Mouse (Mus musculus) heart, embryonic 11.5 days (tissue): ENCODE data around the gene Ttc7b. TPM values are rescaled to one million over a fixed set of nuclear protein-coding genes. Genes with fewer than 3 reads are reported as not detected.

Experiments
- ATAC-seq: fragments of 200-750 bp; cut with Nextera tagmentation; replicated peaks from 2 replicates; pipeline ENCODE4 v1.8.0; 2017; ENCODE audit warnings: moderate library complexity; ENCODE audit not compliant: insufficient number of reproducible peaks, low FRiP score, low TSS enrichment
- H3K27ac ChIP-seq: fragments of 300-500 bp; sonication (generic); 2 replicates; pipeline ENCODE4 v1.5.1; 2014; ENCODE audit warnings: mild to moderate bottlenecking, low read depth, low read length
- H3K27me3 ChIP-seq: fragments of 300-500 bp; sonication (generic); 2 replicates; pipeline ENCODE4 v1.6.1; 2014; ENCODE audit warnings: mild to moderate bottlenecking, low read length, mixed read lengths; ENCODE audit not compliant: control insufficient read depth, insufficient read depth
- H3K36me3 ChIP-seq: fragments of 300-500 bp; sonication (generic); 2 replicates; pipeline ENCODE4 v1.6.1; 2014; ENCODE audit warnings: mild to moderate bottlenecking, low read length, moderate library complexity, mixed read lengths; ENCODE audit not compliant: control insufficient read depth, insufficient read depth
- H3K4me1 ChIP-seq: fragments of 300-500 bp; sonication (generic); 2 replicates; pipeline ENCODE4 v1.6.1; 2014; ENCODE audit warnings: low read length; ENCODE audit not compliant: control insufficient read depth, insufficient read depth
- H3K4me2 ChIP-seq: fragments of 300-500 bp; sonication (generic); 2 replicates; pipeline ENCODE4 v1.6.1; 2014; ENCODE audit warnings: mild to moderate bottlenecking, moderate library complexity
- H3K4me3 ChIP-seq: fragments of 300-500 bp; sonication (generic); 2 replicates; pipeline ENCODE4 v1.5.1; 2014; ENCODE audit warnings: low read depth, low read length
- H3K9ac ChIP-seq: fragments of 300-500 bp; sonication (generic); 2 replicates; pipeline ENCODE4 v1.6.1; 2014; ENCODE audit warnings: mild to moderate bottlenecking, low read depth, low read length, moderate library complexity
- H3K9me3 ChIP-seq: fragments of 300-500 bp; sonication (generic); replicated peaks from 2 replicates; pipeline ENCODE4 v1.6.1; 2016; ENCODE audit warnings: low read length; ENCODE audit not compliant: control insufficient read depth
- WGBS: fragments of 180-500 bp; shearing (Covaris S2); extraction: QIAGEN DNeasy Blood & Tissue Kit; methylation state at CpG from one replicate; pipeline ENCODE4 v1.1.7; 2014; ENCODE audit not compliant: insufficient replicate concordance; 5-methylcytosine and 5-hydroxymethylcytosine counted together
- polyA plus RNA-seq: library from polyadenylated mRNA; unstranded; fragments of >200 nt; fragmentation: Nextera tagmentation; extraction: Ambion mirVana; gene quantifications from 2 replicates; pipeline ENCODE4 v1.2.1, GENCODE M21; 2014

The Ttc7b gene
- polyA plus RNA-seq, 1 experiment from 2014 or later, result 11.4 TPM

GRCm38 (mm10) chr12:100529651-100530050 is 9.0 kb upstream of the Ttc7b start:
- no peak overlapping the region for H3K4me3 ChIP-seq
- ATAC-seq, result no peak
- H3K9ac ChIP-seq, result 0 out of 2 replicates have a peak overlapping the region, but pooled peaks have one; percentile 23
- H3K27ac ChIP-seq, result peak overlapping the region; percentile 73
- no peaks in the 10 kb centered on the region for H3K9me3 ChIP-seq
- H3K27me3 ChIP-seq, result no peaks in the 10 kb centered on the region
- H3K4me2 ChIP-seq, result no peak overlapping the region
- H3K4me1 ChIP-seq, result peaks cover 19% of the 10 kb centered on the region
- H3K36me3 ChIP-seq, result no peaks in the 10 kb centered on the region
- 83% methylated on average over 5 of the region's 5 CpGs for WGBS

GRCm38 (mm10) chr12:100529172-100529571 is 8.5 kb upstream of the Ttc7b start:
- Histone ChIP-seq H3K36me3 (no peaks in the 10 kb centered on the region), H3K9me3 (no peaks in the 10 kb centered on the region), H3K4me1 (peaks cover 19% of the 10 kb centered on the region), H3K9ac (0 out of 2 replicates have a peak overlapping the region, but pooled peaks have one; percentile 23), H3K27me3 (no peaks in the 10 kb centered on the region), H3K4me3 (no peak overlapping the region), H3K4me2 (no peak overlapping the region), H3K27ac (peak overlapping the region; percentile 73)
- 33% methylated on average over 8 of the region's 8 CpGs for WGBS
- ATAC-seq, result no peak

- Histone ChIP-seq H3K4me3 (no peak overlapping the region), H3K27me3 (no peaks in the 10 kb centered on the region), H3K9ac (no peak overlapping the region), H3K4me1 (peaks cover 19% of the 10 kb centered on the region), H3K4me2 (no peak overlapping the region), H3K9me3 (no peaks in the 10 kb centered on the region), H3K36me3 (no peaks in the 10 kb centered on the region), H3K27ac (no peak overlapping the region)
- WGBS, result 47% methylated on average over 3 of the region's 3 CpGs
- ATAC-seq, result no peak
Observed at GRCm38 (mm10) chr12:100528246-100528645, 7.6 kb upstream of the Ttc7b start.

- Histone ChIP-seq H3K36me3 (no peaks in the 10 kb centered on the region), H3K27ac (no peak overlapping the region), H3K9ac (no peak overlapping the region), H3K4me2 (peak overlapping the region; percentile 55), H3K4me3 (no peak overlapping the region), H3K9me3 (no peaks in the 10 kb centered on the region), H3K4me1 (peaks cover 19% of the 10 kb centered on the region), H3K27me3 (no peaks in the 10 kb centered on the region)
- peak; percentile 88 for ATAC-seq
- 9% methylated on average over 9 of the region's 9 CpGs for WGBS
Observed at GRCm38 (mm10) chr12:100527753-100528152, 7.1 kb upstream of the Ttc7b start.

GRCm38 (mm10) chr12:100527241-100527640 is 6.6 kb upstream of the Ttc7b start:
- Histone ChIP-seq H3K4me2 (peak overlapping the region; percentile 55), H3K4me1 (peaks cover 16% of the 10 kb centered on the region), H3K36me3 (no peaks in the 10 kb centered on the region), H3K9ac (no peak overlapping the region), H3K27me3 (no peaks in the 10 kb centered on the region), H3K27ac (no peak overlapping the region), H3K4me3 (no peak overlapping the region), H3K9me3 (no peaks in the 10 kb centered on the region)
- ATAC-seq, result no peak
- 79% methylated on average over 9 of the region's 9 CpGs for WGBS

GRCm38 (mm10) chr12:100525939-100526338 is 5.3 kb upstream of the Ttc7b start:
- ATAC-seq, result no peak
- Histone ChIP-seq H3K27ac (no peak overlapping the region), H3K9me3 (no peaks in the 10 kb centered on the region), H3K4me2 (no peak overlapping the region), H3K4me3 (no peak overlapping the region), H3K36me3 (no peaks in the 10 kb centered on the region), H3K9ac (no peak overlapping the region), H3K27me3 (no peaks in the 10 kb centered on the region), H3K4me1 (peaks cover 16% of the 10 kb centered on the region)
- 25% methylated on average over 1 of the region's 1 CpGs for WGBS

- peak; percentile 65 for ATAC-seq
- Histone ChIP-seq H3K9me3 (no peaks in the 10 kb centered on the region), H3K27me3 (no peaks in the 10 kb centered on the region), H3K4me3 (peak overlapping the region; percentile 85), H3K36me3 (no peaks in the 10 kb centered on the region), H3K4me2 (peak overlapping the region; percentile 96), H3K4me1 (peaks cover 15% of the 10 kb centered on the region), H3K27ac (peak overlapping the region; percentile 76), H3K9ac (peak overlapping the region; percentile 96)
- under 1% methylated on average over 69 of the region's 76 CpGs for WGBS
Observed at GRCm38 (mm10) chr12:100520077-100520793, 391 bp downstream of the Ttc7b start.

GRCm38 (mm10) chr12:100519684-100520076 is 946 bp downstream of the Ttc7b start:
- H3K27ac ChIP-seq, result no peak overlapping the region
- 58% methylated on average over 7 of the region's 7 CpGs for WGBS
- no peaks in the 10 kb centered on the region for H3K27me3 ChIP-seq
- no peaks in the 10 kb centered on the region for H3K9me3 ChIP-seq
- H3K4me1 ChIP-seq, result peaks cover 15% of the 10 kb centered on the region
- H3K4me2 ChIP-seq, result peak overlapping the region; percentile 96
- peak overlapping the region; percentile 96 for H3K9ac ChIP-seq
- H3K36me3 ChIP-seq, result no peaks in the 10 kb centered on the region
- H3K4me3 ChIP-seq, result peak overlapping the region; percentile 85
- ATAC-seq, result no peak

GRCm38 (mm10) chr12:100517371-100517770 is 3.3 kb downstream of the Ttc7b start:
- WGBS, result 67% methylated on average over 9 of the region's 9 CpGs
- H3K4me1 ChIP-seq, result peaks cover 24% of the 10 kb centered on the region

More at GRCm38 (mm10) chr12:100517371-100517770, 3.3 kb downstream of the Ttc7b start:
- Histone ChIP-seq H3K27me3 (no peaks in the 10 kb centered on the region), H3K27ac (no peak overlapping the region), H3K4me3 (no peak overlapping the region), H3K9ac (no peak overlapping the region), H3K9me3 (no peaks in the 10 kb centered on the region), H3K36me3 (no peaks in the 10 kb centered on the region), H3K4me2 (no peak overlapping the region)
- no peak for ATAC-seq
